Comparison of ENCODE assay signal across 20 mouse cellular contexts in genomic region chr10:67713098-67713497, GRCm38 (mm10).
DNase-seq lines count a peak whose midpoint lies in the region; ATAC-seq and TF ChIP-seq lines count a peak whose summit lies in the region.
"Had no signal": no experiment of that assay in that cellular context is flagged by ENCODE, and none has a peak within 500 bp of the region (broad histone marks: within the 10 kb centered on the region; RNA-seq: fewer than 3 reads in every experiment).

No protein-coding gene starts in this region.

- no peaks in the 10 kb centered on the region for H3K9me3 ChIP-seq in hindbrain, embryonic 11.5 days (ENCODE audit: control insufficient read depth, low read length)
- H3K9me3 ChIP-seq: embryonic facial prominence, embryonic 13.5 days; heart, embryonic 15.5 days; hindbrain, embryonic 12.5 days; lung, embryonic 15.5 days; midbrain, embryonic 10.5 days; neural tube, embryonic 12.5 days had no signal

- peak; percentile 21 for DNase-seq in layer of hippocampus, adult 11-12 months (ENCODE audit: low spot score)
- no peak for DNase-seq in layer of hippocampus, adult 2 months (ENCODE audit: low spot score in 2 of 2)
- DNase-seq in lung, postnatal 36 days = peak; percentile 49
- DNase-seq in lung, postnatal 14 days = no peak
- no peak for DNase-seq in hindbrain, embryonic 11.5 days (ENCODE audit: low spot score)
- no peak for DNase-seq in T-cell, adult 2 months (ENCODE audit: low spot score)
- DNase-seq: cerebellum, adult 9-10 months; gastrocnemius, postnatal 14 days; right cerebral cortex, adult 18-20 months; thymus, postnatal 14 days had no signal

- H3K27ac ChIP-seq in layer of hippocampus, adult 2 months = no peak overlapping the region
- peak overlapping the region; percentile 84 for H3K27ac ChIP-seq in macrophage
- H3K27ac ChIP-seq in hindbrain, embryonic 11.5 days (ENCODE audit: low read depth, low read length) = no peak overlapping the region
- H3K27ac ChIP-seq: embryonic facial prominence, embryonic 13.5 days; heart, embryonic 15.5 days; hindbrain, embryonic 12.5 days; limb, embryonic 13.5 days; lung, embryonic 15.5 days; midbrain, embryonic 10.5 days; neural tube, embryonic 12.5 days had no signal

- H3K9ac ChIP-seq in hindbrain, embryonic 11.5 days (ENCODE audit: low read depth, low read length) = no peak overlapping the region
- H3K9ac ChIP-seq: embryonic facial prominence, embryonic 13.5 days; heart, embryonic 15.5 days; hindbrain, embryonic 12.5 days; limb, embryonic 13.5 days; lung, embryonic 15.5 days; neural tube, embryonic 12.5 days had no signal

- H3K36me3 ChIP-seq in macrophage (ENCODE audit: inconsistent target) = no peaks in the 10 kb centered on the region
- no peaks in the 10 kb centered on the region for H3K36me3 ChIP-seq in hindbrain, embryonic 11.5 days (ENCODE audit: control insufficient read depth, insufficient read depth, low read length)
- H3K36me3 ChIP-seq: embryonic facial prominence, embryonic 13.5 days; G1E; heart, embryonic 15.5 days; hindbrain, embryonic 12.5 days; limb, embryonic 13.5 days; lung, embryonic 15.5 days; midbrain, embryonic 10.5 days; neural tube, embryonic 12.5 days had no signal

- no peak for ATAC-seq in hindbrain, embryonic 11.5 days (ENCODE audit: low FRiP score)
- ATAC-seq: forebrain, embryonic 14.5 days had no signal

- H3K4me2 ChIP-seq in hindbrain, embryonic 11.5 days (replicated peaks; ENCODE audit: low read depth, low read length) = no peak overlapping the region
- H3K4me2 ChIP-seq: embryonic facial prominence, embryonic 13.5 days; heart, embryonic 15.5 days; hindbrain, embryonic 12.5 days; limb, embryonic 13.5 days; lung, embryonic 15.5 days; neural tube, embryonic 12.5 days had no signal

- no peak for TF ChIP-seq CTCF in layer of hippocampus, adult 2 months (conservative IDR thresholded peaks at IDR 0.05)

- H3K27me3 ChIP-seq in hindbrain, embryonic 11.5 days (ENCODE audit: control insufficient read depth, insufficient read depth, low read length) = no peaks in the 10 kb centered on the region
- H3K27me3 ChIP-seq: embryonic facial prominence, embryonic 13.5 days; heart, embryonic 15.5 days; hindbrain, embryonic 12.5 days; limb, embryonic 13.5 days; lung, embryonic 15.5 days; neural tube, embryonic 12.5 days had no signal

- WGBS in macrophage (ENCODE audit: missing documents) = 15% methylated on average over 8 of the region's 10 CpGs
- 92% methylated on average over 10 of the region's 10 CpGs for WGBS in hindbrain, embryonic 11.5 days

- H3K4me3 ChIP-seq in layer of hippocampus, adult 2 months = no peak overlapping the region
- no peak overlapping the region for H3K4me3 ChIP-seq in macrophage (ENCODE audit: inconsistent target)
- H3K4me3 ChIP-seq in hindbrain, embryonic 11.5 days (ENCODE audit: low read depth, low read length) = no peak overlapping the region
- H3K4me3 ChIP-seq: embryonic facial prominence, embryonic 13.5 days; heart, embryonic 15.5 days; hindbrain, embryonic 12.5 days; limb, embryonic 13.5 days; lung, embryonic 15.5 days; midbrain, embryonic 10.5 days; neural tube, embryonic 12.5 days had no signal

- H3K4me1 ChIP-seq in hindbrain, embryonic 11.5 days (replicated peaks; ENCODE audit: control insufficient read depth, insufficient read depth, low read length) = no peaks in the 10 kb centered on the region
- H3K4me1 ChIP-seq: embryonic facial prominence, embryonic 13.5 days; heart, embryonic 15.5 days; hindbrain, embryonic 12.5 days; limb, embryonic 13.5 days; midbrain, embryonic 10.5 days; neural tube, embryonic 12.5 days had no signal

- H3K79me2 ChIP-seq in macrophage (ENCODE audit: inconsistent target) = no peaks in the 10 kb centered on the region

Comparison
In these comparisons a context has a peak if more than half of its experiments do, and no peak if none do; other contexts are left out.
1. DNase-seq: peak in layer of hippocampus, adult 11-12 months (single experiment) and lung, postnatal 36 days (single experiment); none in layer of hippocampus, adult 2 months (0 of 2), lung, postnatal 14 days (single experiment), hindbrain, embryonic 11.5 days (single experiment) and T-cell, adult 2 months (single experiment).